Mouse (Mus musculus) olfactory bulb, adult 2 months (tissue): Measurements from ENCODE around the gene Irak4.

Experiments
- CTCF ChIP-seq: fragments of 200-500 bp; IDR thresholded peaks from 2 replicates; pipeline ENCODE4 v1.5.1; 2012; ENCODE audit warnings: low read depth, mild to moderate bottlenecking, low read length, moderate library complexity; ENCODE audit not compliant: insufficient read depth
- POLR2A ChIP-seq: fragments of 200-500 bp; IDR thresholded peaks from 2 replicates; pipeline ENCODE4 v1.6.1; 2012; ENCODE audit warnings: mild to moderate bottlenecking, low read depth, low read length, moderate library complexity; ENCODE audit not compliant: insufficient read depth

- TF ChIP-seq CTCF (no peak), POLR2A (no peak)
Observed at GRCm38 (mm10) chr15:94601339-94601738, 57.9 kb downstream of the Irak4 start.
